Mouse (Mus musculus) monocyte, adult 5-6 weeks (primary cell): ENCODE results near the gene Eps8l3. TPM values are rescaled to one million over a fixed set of nuclear protein-coding genes. Genes with fewer than 3 reads are reported as not detected.

Source experiments
- ATAC-seq: fragments of 153-309, 156-312 bp; replicated peaks from 2 replicates; pipeline ENCODE4 v1.8.0; 2017; ENCODE audit warnings: mild to moderate bottlenecking; ENCODE audit not compliant: low TSS enrichment, insufficient number of reproducible peaks, severe bottlenecking, poor library complexity, low FRiP score
- total RNA-seq: library from RNA; stranded (forward); fragments of 200-1000, 200-491, 200-594 nt; gene quantifications from 3 replicates; pipeline ENCODE4 v1.2.3, GENCODE M21; 2017

Eps8l3 gene
- not detected in 3 replicates for total RNA-seq

DNA sequence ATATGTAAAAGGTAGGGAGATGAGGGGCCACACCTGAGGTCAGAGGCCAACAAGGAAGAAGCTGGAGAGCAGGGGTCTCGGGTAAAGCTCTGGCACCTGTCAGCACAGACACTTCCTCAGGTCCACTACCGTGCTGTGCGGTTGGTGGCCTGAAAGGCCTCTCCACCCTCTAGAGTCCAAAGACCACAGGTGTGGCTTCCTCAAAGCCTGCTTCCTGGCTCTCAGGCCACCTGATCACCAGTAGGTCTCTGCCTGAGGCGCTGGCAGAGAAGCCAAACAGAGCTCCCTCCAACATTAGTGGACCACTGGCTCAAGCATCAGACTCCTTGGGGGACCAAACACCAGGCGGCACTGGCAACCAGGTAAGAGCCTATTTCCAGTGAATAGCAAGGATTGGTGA, at the start of gene Eps8l3:
Gene Eps8l3, plus strand, starts transcription at position 225 of the 400 bp plus-strand sequence.
- no peak for ATAC-seq

DNA sequence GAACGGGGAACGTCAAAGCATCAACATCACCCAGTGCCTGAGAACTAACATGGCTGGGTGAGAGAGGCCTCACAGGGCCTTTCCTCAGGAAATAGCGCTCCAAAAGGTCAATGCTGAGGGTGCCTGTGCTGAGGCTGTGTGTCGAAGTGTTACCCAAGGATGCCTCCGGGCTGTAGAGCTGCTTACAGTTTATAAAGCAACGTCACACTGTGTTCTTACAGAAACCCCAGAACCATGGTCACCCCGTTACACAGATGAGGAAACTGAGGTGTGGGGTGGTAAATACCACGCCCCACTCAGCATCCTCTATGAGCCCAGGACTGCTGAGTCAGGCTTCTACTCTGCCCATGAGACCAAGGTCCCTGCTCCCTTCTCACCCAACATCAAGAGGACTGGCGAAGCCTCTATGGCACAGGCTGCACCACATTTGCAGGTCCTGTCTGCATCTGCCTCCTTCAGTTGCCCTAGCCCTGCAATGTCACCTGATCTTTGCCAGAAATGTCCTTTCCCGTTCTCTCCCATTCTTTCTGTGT, 49.1 kb upstream of the Eps8l3 start:
- ATAC-seq, result no peak

GRCm38 (mm10) chr3:107828518-107828917, 48.5 kb upstream of the Eps8l3 start:
- no peak for ATAC-seq

DNA sequence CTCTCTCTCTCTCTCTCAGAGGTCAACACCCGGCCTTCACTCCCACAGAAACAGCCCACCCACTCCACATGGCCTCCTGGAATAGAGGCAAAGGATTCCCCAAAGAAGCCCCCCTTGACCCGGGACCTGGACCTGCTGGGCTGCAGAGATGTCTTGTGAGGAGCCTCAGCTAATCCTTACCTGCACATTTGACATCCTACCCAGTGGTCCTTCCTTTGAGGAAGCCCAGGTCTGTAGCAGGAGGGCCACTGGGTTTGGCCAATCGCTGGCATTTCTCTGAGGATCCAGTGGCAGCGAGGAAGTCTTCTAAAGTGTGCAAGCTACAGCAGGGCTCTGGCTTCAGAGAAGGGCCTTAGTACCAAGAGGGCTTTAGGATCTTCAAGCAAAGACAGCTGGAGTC, 48.0 kb upstream of the Eps8l3 start:
- no peak for ATAC-seq

DNA sequence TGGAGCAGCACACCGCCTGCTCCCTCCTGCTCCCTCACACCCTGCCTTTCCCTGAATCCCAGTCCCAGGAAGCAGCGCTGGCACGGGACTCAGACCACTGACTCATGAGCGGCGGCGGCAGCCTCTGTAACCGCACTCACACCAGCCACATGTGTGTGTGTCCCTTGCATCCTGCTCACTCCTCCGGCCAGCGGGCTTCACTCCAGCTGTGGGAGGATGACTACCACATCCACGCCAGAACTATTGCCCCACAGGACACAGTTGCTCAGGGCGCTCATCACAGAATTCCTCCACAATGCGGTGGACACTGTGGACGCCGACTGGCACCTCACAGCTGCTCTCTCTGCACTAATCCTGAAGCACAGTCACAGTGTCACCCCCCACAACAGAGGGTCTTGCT, 47.4 kb upstream of the Eps8l3 start:
- no peak for ATAC-seq

GRCm38 (mm10) chr3:107831875-107832554, 45.0 kb upstream of the Eps8l3 start:
- no peak for ATAC-seq

DNA sequence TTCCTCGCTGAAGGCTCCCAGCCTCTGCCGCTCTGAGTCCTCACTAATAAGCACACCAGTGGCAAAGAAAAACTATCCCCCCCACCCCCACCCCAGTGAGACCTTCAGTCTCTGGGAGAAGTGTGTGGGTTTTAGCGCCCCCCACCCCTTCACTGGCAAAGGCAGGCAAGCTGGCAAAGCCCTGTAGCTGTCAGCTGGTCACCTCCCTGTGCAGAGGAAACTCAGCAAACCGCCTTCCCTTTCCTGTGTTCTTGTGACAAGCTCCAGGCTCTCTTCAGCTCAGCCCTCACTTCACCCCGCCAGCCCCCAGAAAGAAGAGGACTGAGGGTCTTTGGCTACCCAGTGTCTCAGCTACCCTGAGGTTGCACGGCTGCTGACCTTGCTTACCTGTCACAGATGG, 44.4 kb upstream of the Eps8l3 start:
- ATAC-seq, result no peak

GRCm38 (mm10) chr3:107833370-107833769, 43.7 kb upstream of the Eps8l3 start:
- ATAC-seq, result no peak

GRCm38 (mm10) chr3:107833872-107834341, 43.1 kb upstream of the Eps8l3 start:
- ATAC-seq, result no peak

DNA sequence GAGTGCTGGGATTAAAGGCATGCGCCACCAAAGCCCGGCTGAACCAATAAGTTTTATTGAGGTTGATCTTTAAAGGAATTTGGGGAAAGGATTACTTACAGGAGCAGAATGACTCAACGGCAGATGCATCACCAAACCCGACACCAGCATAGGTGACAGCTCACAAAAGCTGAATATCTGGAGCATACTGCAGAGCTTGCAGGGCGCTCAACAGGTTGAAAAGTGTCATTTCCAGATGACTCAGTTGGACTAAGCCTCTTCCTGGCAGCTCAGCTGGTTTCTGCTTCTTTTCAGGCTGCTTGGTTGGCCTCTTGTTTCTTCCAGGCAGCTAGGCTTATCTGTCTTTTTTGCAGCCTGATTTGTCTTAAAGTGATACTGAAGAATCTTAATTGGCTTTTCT, 41.7 kb upstream of the Eps8l3 start:
- ATAC-seq, result no peak

DNA sequence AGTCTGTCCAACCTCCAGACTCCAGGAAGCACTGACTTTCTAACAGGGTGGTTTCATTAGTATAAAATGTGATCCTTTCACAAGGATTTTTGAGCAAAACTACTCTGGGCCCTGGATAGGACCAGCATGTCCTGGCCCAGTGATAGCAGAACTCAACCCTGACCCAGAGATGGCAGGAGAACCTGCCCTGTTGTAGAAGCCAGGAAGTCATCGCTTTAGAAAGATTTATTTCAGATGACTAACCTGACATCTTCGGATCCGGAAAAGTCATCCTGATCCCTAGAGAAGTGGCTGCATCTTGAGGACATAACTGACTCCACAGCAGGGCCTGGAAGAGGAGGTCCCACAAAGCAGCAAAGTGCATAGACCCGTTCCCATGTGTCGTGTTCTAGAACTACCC, 37.2 kb upstream of the Eps8l3 start:
- ATAC-seq, result no peak

GRCm38 (mm10) chr3:107840855-107841254, 36.2 kb upstream of the Eps8l3 start:
- no peak for ATAC-seq

DNA sequence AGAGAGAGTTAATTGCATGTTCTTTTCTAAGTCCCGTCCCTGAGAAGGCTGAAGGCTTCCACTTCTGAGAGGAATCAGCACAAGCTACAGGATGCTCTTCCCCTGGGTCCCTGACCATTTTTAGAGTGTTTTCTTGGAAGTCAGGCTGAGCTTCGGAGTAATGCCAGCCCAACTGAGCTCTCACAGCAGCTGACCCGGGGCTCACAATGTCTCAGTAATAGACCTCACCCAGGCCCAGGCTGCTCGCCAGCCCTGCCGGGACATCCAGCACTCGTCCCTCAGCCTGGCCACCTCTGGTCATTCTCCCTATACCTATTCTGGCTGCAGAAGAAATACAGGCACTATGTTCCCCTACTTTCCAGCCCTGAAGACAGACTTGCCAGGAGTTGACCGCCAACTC, 35.7 kb upstream of the Eps8l3 start:
- ATAC-seq, result no peak

GRCm38 (mm10) chr3:107843406-107843805, 33.6 kb upstream of the Eps8l3 start:
- ATAC-seq, result no peak

GRCm38 (mm10) chr3:107844001-107844400, 33.0 kb upstream of the Eps8l3 start:
- no peak for ATAC-seq

- no peak for ATAC-seq
These were observed 32.5 kb upstream of the Eps8l3 start for GRCm38 (mm10) chr3:107844499-107844898.

- ATAC-seq, result no peak
These were observed 30.9 kb upstream of the Eps8l3 start for GRCm38 (mm10) chr3:107846175-107846574.

DNA sequence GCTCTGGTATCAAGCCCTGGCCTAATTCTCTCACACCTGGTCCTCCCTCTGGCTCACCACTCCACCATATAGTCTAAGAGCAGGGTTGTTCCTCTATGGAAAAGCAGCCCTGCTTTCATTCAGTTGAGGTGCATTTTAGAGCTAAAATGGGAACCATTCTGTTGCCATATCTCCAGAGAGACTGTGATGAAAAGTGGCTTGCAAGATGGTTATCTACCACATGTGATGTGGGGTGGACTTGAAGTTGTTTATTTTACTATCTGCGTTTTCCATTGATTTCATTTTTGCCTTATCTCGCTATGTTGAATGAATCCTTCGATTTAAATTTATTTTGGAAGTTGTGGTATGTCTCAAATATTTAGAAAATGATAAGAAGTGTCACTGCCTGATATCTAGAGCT, 30.2 kb upstream of the Eps8l3 start:
- ATAC-seq, result no peak

GRCm38 (mm10) chr3:107848126-107848525, 28.9 kb upstream of the Eps8l3 start:
- no peak for ATAC-seq

GRCm38 (mm10) chr3:107849000-107849692, 27.9 kb upstream of the Eps8l3 start:
- no peak for ATAC-seq
